Mouse (Mus musculus) MEL (cell line): ENCODE results near the gene Sorcs2. TPM values are rescaled to one million over a fixed set of nuclear protein-coding genes. Genes with fewer than 3 reads are reported as not detected.

Experiments used
- DNase-seq: peaks from one replicate; pipeline ENCODE4 v3.0.0; 2011; ENCODE audit warnings: low read depth, low spot score
- H3K27ac ChIP-seq: 2 replicates; pipeline ENCODE4 v1.5.1; 2012; ENCODE audit warnings: low read depth, mild to moderate bottlenecking, control low read depth, low read length, moderate library complexity; ENCODE audit not compliant: control insufficient read depth
- H3K27me3 ChIP-seq, 2 experiments: fragments of 150-350 bp in 1 of 2; sonication (generic) in 1 of 2; 2 replicates each; pipeline ENCODE4 v1.6.1; 2012; ENCODE audit warnings: low read length in 2 of 2, mild to moderate bottlenecking in 2 of 2, improper control_type of control experiment in 1 of 2, moderate library complexity in 1 of 2; ENCODE audit not compliant: insufficient read depth in 2 of 2, control insufficient read depth in 1 of 2
- H3K36me3 ChIP-seq, 2 experiments: 2 replicates each; pipeline ENCODE4 v1.6.1; 2012 to 2014; ENCODE audit warnings: low read length in 2 of 2, improper control_type of control experiment in 1 of 2, inconsistent platforms in 1 of 2, mild to moderate bottlenecking in 1 of 2; ENCODE audit not compliant: insufficient read depth in 2 of 2, control insufficient read depth in 1 of 2
- H3K4me1 ChIP-seq, 2 experiments: fragments of 150-350 bp in 1 of 2; sonication (generic) in 1 of 2; 2 replicates each; pipeline ENCODE4 v1.6.1; 2012; ENCODE audit warnings: low read length in 2 of 2, improper control_type of control experiment in 1 of 2, mild to moderate bottlenecking in 1 of 2; ENCODE audit not compliant: insufficient read depth in 2 of 2, control insufficient read depth in 1 of 2
- H3K4me3 ChIP-seq, 2 experiments: fragments of 150-350 bp in 1 of 2; sonication (generic) in 1 of 2; 2 replicates each; pipeline ENCODE4 v1.5.1; 2012; ENCODE audit warnings: low read depth in 2 of 2, low read length in 2 of 2, mild to moderate bottlenecking in 2 of 2, moderate library complexity in 2 of 2, control low read depth in 1 of 2, improper control_type of control experiment in 1 of 2; ENCODE audit not compliant: control insufficient read depth in 1 of 2, insufficient read depth in 1 of 2
- H3K79me2 ChIP-seq: 2 replicates; pipeline ENCODE4 v1.6.1; 2012; ENCODE audit warnings: mild to moderate bottlenecking, low read length, moderate library complexity; ENCODE audit not compliant: control insufficient read depth, poor library complexity, insufficient read depth
- H3K9ac ChIP-seq: 2 replicates; pipeline ENCODE4 v1.6.1; 2012; ENCODE audit warnings: low read depth, mild to moderate bottlenecking, control low read depth, low read length, moderate library complexity; ENCODE audit not compliant: control insufficient read depth, poor library complexity, severe bottlenecking
- H3K9me3 ChIP-seq: fragments of 150-350 bp; sonication (generic); replicated peaks from 2 replicates; pipeline ENCODE4 v1.6.1; 2012; ENCODE audit warnings: mild to moderate bottlenecking, low read length, improper control_type of control experiment, moderate library complexity; ENCODE audit not compliant: insufficient read depth
- BHLHE40 ChIP-seq: IDR thresholded peaks from 2 replicates; pipeline ENCODE4 v1.6.1; 2012; ENCODE audit warnings: low read depth, mild to moderate bottlenecking, inconsistent platforms, low read length, improper control_type of control experiment, borderline replicate concordance
- CHD1 ChIP-seq: IDR thresholded peaks from 2 replicates; pipeline ENCODE4 v1.6.1; 2012; ENCODE audit warnings: low read depth, mild to moderate bottlenecking, inconsistent platforms, low read length, improper control_type of control experiment
- CHD2 ChIP-seq: IDR thresholded peaks from 2 replicates; pipeline ENCODE4 v1.6.1; 2011; ENCODE audit warnings: low read length, improper control_type of control experiment
- CTCF ChIP-seq, 3 experiments: IDR thresholded peaks in 2 of 3; conservative IDR thresholded peaks in 1 of 3; 2 replicates each; pipeline ENCODE4 v1.5.1; 2011 to 2012; ENCODE audit warnings: low read length in 3 of 3, low read depth in 2 of 3, mild to moderate bottlenecking in 2 of 3, improper control_type of control experiment in 1 of 3, inconsistent platforms in 1 of 3, mixed read lengths in 1 of 3, moderate library complexity in 1 of 3; ENCODE audit not compliant: control insufficient read depth in 1 of 3, insufficient read depth in 1 of 3, poor library complexity in 1 of 3, severe bottlenecking in 1 of 3
- ELF1 ChIP-seq: IDR thresholded peaks from 2 replicates; pipeline ENCODE4 v1.6.1; 2014; ENCODE audit warnings: low read depth, mild to moderate bottlenecking, inconsistent platforms, low read length, improper control_type of control experiment, moderate library complexity
- EP300 ChIP-seq, 2 experiments: IDR thresholded peaks; 2 replicates each; pipeline ENCODE4 v1.6.1; 2011; ENCODE audit warnings: improper control_type of control experiment in 2 of 2, low read length in 2 of 2, low read depth in 1 of 2, mild to moderate bottlenecking in 1 of 2
- GATA1 ChIP-seq: IDR thresholded peaks from 2 replicates; pipeline ENCODE4 v1.6.1; 2011; ENCODE audit warnings: low read depth, low read length, improper control_type of control experiment
- JUND ChIP-seq: IDR thresholded peaks from 2 replicates; pipeline ENCODE4 v1.6.1; 2011; ENCODE audit warnings: low read depth, mild to moderate bottlenecking, improper control_type of control experiment, low read length
- MAFK ChIP-seq: IDR thresholded peaks from 2 replicates; pipeline ENCODE4 v1.6.1; 2011; ENCODE audit warnings: low read depth, mild to moderate bottlenecking, low read length, improper control_type of control experiment, borderline replicate concordance
- MXI1 ChIP-seq: IDR thresholded peaks from 2 replicates; pipeline ENCODE4 v1.6.1; 2011; ENCODE audit warnings: mild to moderate bottlenecking, low read depth, low read length, improper control_type of control experiment
- MYC ChIP-seq: IDR thresholded peaks from 2 replicates; pipeline ENCODE4 v1.6.1; 2011; ENCODE audit warnings: low read depth, mild to moderate bottlenecking, low read length, improper control_type of control experiment, moderate library complexity
- RAD21 ChIP-seq: IDR thresholded peaks from 2 replicates; pipeline ENCODE4 v1.6.1; 2011; ENCODE audit warnings: mild to moderate bottlenecking, low read depth, low read length, improper control_type of control experiment
- SIN3A ChIP-seq: IDR thresholded peaks from 2 replicates; pipeline ENCODE4 v1.6.1; 2012; ENCODE audit warnings: low read length, improper control_type of control experiment, inconsistent platforms
- SMC3 ChIP-seq: IDR thresholded peaks from 2 replicates; pipeline ENCODE4 v1.6.1; 2011; ENCODE audit warnings: low read depth, low read length, improper control_type of control experiment
- TCF12 ChIP-seq: IDR thresholded peaks from 2 replicates; pipeline ENCODE4 v1.6.1; 2014; ENCODE audit warnings: low read depth, mild to moderate bottlenecking, inconsistent platforms, low read length, improper control_type of control experiment, moderate library complexity
- USF1 ChIP-seq: IDR thresholded peaks from 2 replicates; pipeline ENCODE4 v1.6.1; 2014; ENCODE audit warnings: low read depth, mild to moderate bottlenecking, inconsistent platforms, low read length, improper control_type of control experiment, moderate library complexity
- USF2 ChIP-seq, 2 experiments: IDR thresholded peaks; 2 replicates each; pipeline ENCODE4 v1.6.1; 2011 to 2012; ENCODE audit warnings: improper control_type of control experiment in 2 of 2, low read length in 2 of 2, borderline replicate concordance in 1 of 2, inconsistent platforms in 1 of 2, low read depth in 1 of 2, mild to moderate bottlenecking in 1 of 2; ENCODE audit not compliant: insufficient read depth in 1 of 2
- ZNF384 ChIP-seq: IDR thresholded peaks from 2 replicates; pipeline ENCODE4 v1.6.1; 2012; ENCODE audit warnings: low read depth, mild to moderate bottlenecking, inconsistent platforms, low read length, improper control_type of control experiment
- polyA plus RNA-seq, 2 experiments: library from polyadenylated mRNA; stranded (reverse) in 1 of 2; unstranded in 1 of 2; fragments of >175 nt in 1 of 2; fragments of >200 nt in 1 of 2; gene quantifications; 2 replicates each; pipeline versions ENCODE4 v1.2.1 to v1.2.4; 2012; ENCODE audit warnings: low replicate concordance in 2 of 2, low read depth in 1 of 2; ENCODE audit not compliant: insufficient read length in 2 of 2, insufficient read depth in 1 of 2, missing spikeins in 1 of 2
- total RNA-seq: library from RNA; depleted of rRNA; stranded (reverse); fragments of 300-350 nt; gene quantifications from 2 replicates; pipeline ENCODE4 v1.2.3, GENCODE M21; 2012

Gene Sorcs2
- total and polyA plus RNA-seq, 3 experiments = not detected

GRCm38 (mm10) chr5:36257008-36257407, 140.9 kb downstream of the Sorcs2 start:
- Histone ChIP-seq H3K79me2 (no peaks in the 10 kb centered on the region), H3K27me3 (no peaks in the 10 kb centered on the region), H3K9ac (no peak overlapping the region), H3K4me3 (no peak overlapping the region), H3K36me3 (no peaks in the 10 kb centered on the region), H3K27ac (no peak overlapping the region), H3K4me1 (no peaks in the 10 kb centered on the region), H3K9me3 (0 out of 2 replicates have a peak, but pooled peaks cover 1% of the 10 kb centered on the region)
- DNase-seq = no peak
- TF ChIP-seq GATA1 (no peak), MXI1 (no peak), USF2 (IDR thresholded peaks at IDR 0.05; ENCODE audit: borderline replicate concordance in 1 of 2, insufficient read depth in 1 of 2, low read depth in 1 of 2, low read length in 2 of 2) (no peak), SIN3A (no peak), TCF12 (no peak), CHD2 (no peak), MAFK (no peak), JUND (no peak), CTCF (IDR thresholded peaks at IDR 0.05 in 2 of 3, conservative IDR thresholded peaks at IDR 0.05 in 1 of 3; ENCODE audit: control insufficient read depth in 1 of 3, insufficient read depth in 1 of 3, low read depth in 2 of 3, low read length in 3 of 3, poor library complexity in 1 of 3, severe bottlenecking in 1 of 3) (no peak), RAD21 (no peak), SMC3 (no peak), BHLHE40 (no peak)

- no peaks in the 10 kb centered on the region for H3K9me3 ChIP-seq
- H3K9ac ChIP-seq = no peak overlapping the region
- no peak for TF ChIP-seq CHD2
- no peak for TF ChIP-seq EP300 (IDR thresholded peaks at IDR 0.05; ENCODE audit: low read depth in 1 of 2, low read length in 2 of 2)
- TF ChIP-seq BHLHE40 = no peak
- TF ChIP-seq ELF1 = no peak
- TF ChIP-seq CHD1 = no peak
- no peak for TF ChIP-seq ZNF384
- TF ChIP-seq MYC = no peak
- TF ChIP-seq USF1 = no peak
- TF ChIP-seq, all 39 proteins: peak for 0
- no peaks in the 10 kb centered on the region for H3K36me3 ChIP-seq
- H3K79me2 ChIP-seq = no peaks in the 10 kb centered on the region
- H3K27me3 ChIP-seq = no peaks in the 10 kb centered on the region
- no peak overlapping the region for H3K4me3 ChIP-seq
- H3K27ac ChIP-seq = no peak overlapping the region
- no peaks in the 10 kb centered on the region for H3K4me1 ChIP-seq
- no peak for DNase-seq
Measured at GRCm38 (mm10) chr5:36254642-36255516, 143.1 kb downstream of the Sorcs2 start.
